Comparison of ENCODE assay signal across 12 mouse cellular contexts in genomic region chr19:46375489-46375888, GRCm38 (mm10). TPM values are rescaled to one million over a fixed set of nuclear protein-coding genes. Genes with fewer than 3 reads are reported as not detected.
DNase-seq lines count a peak whose midpoint lies in the region; ATAC-seq and TF ChIP-seq lines count a peak whose summit lies in the region.
"Had no signal": no experiment of that assay in that cellular context is flagged by ENCODE, and none has a peak within 500 bp of the region (broad histone marks: within the 10 kb centered on the region; RNA-seq: fewer than 3 reads in every experiment).

No protein-coding gene starts in this region.

- H3K9me3 ChIP-seq in neural tube, embryonic 15.5 days (replicated peaks) = no peaks in the 10 kb centered on the region
- H3K9me3 ChIP-seq: kidney, embryonic 15.5 days; lung, embryonic 15.5 days; stomach, embryonic 15.5 days had no signal

- H3K4me3 ChIP-seq in kidney, adult 2 months (ENCODE audit: insufficient read depth, low read depth, low read length) = no peak overlapping the region
- no peak overlapping the region for H3K4me3 ChIP-seq in neural tube, embryonic 15.5 days (replicated peaks)
- H3K4me3 ChIP-seq: kidney, embryonic 15.5 days; lung, embryonic 15.5 days; stomach, embryonic 15.5 days had no signal

- DNase-seq in kidney, adult 2 months = peak; percentile 25
- no peak for DNase-seq in kidney, adult 18-20 months
- peak; percentile 76 to 84 for DNase-seq in right cerebral cortex, postnatal 10 days (ENCODE audit: low spot score in 2 of 2)
- no peak for DNase-seq in right cerebral cortex, postnatal 4 days
- peak; percentile 55 for DNase-seq in layer of hippocampus, adult 9-11 months
- no peak for DNase-seq in adrenal gland, postnatal 14 days
- DNase-seq in gastrocnemius, adult 18-20 months (ENCODE audit: low spot score) = no peak
- DNase-seq: gastrocnemius, postnatal 10 days had no signal

- no peaks in the 10 kb centered on the region for H3K27me3 ChIP-seq in kidney, adult 2 months (replicated peaks; ENCODE audit: control insufficient read depth, insufficient read depth, low read length)
- H3K27me3 ChIP-seq in neural tube, embryonic 15.5 days (replicated peaks) = no peaks in the 10 kb centered on the region
- H3K27me3 ChIP-seq: kidney, embryonic 15.5 days; lung, embryonic 15.5 days; stomach, embryonic 15.5 days had no signal

- H3K27ac ChIP-seq in kidney, adult 2 months (ENCODE audit: insufficient read depth, low read depth, low read length) = no peak overlapping the region
- H3K27ac ChIP-seq in neural tube, embryonic 15.5 days (replicated peaks) = peak overlapping the region; percentile 25; the same call in 1 of the 2 replicates
- H3K27ac ChIP-seq: kidney, embryonic 15.5 days; lung, embryonic 15.5 days; stomach, embryonic 15.5 days had no signal

- no peak overlapping the region for H3K4me2 ChIP-seq in neural tube, embryonic 15.5 days
- H3K4me2 ChIP-seq: kidney, embryonic 15.5 days; lung, embryonic 15.5 days; stomach, embryonic 15.5 days had no signal

- 36% methylated on average over 5 of the region's 5 CpGs for WGBS in kidney, adult 2 months
- 54% methylated on average over 5 of the region's 5 CpGs for WGBS in neural tube, embryonic 15.5 days

- ATAC-seq in neural tube, embryonic 15.5 days (ENCODE audit: low FRiP score) = no peak

- no peak overlapping the region for H3K9ac ChIP-seq in neural tube, embryonic 15.5 days (replicated peaks)
- H3K9ac ChIP-seq: kidney, embryonic 15.5 days; lung, embryonic 15.5 days; stomach, embryonic 15.5 days had no signal

- TF ChIP-seq POLR2A in kidney, adult 2 months (IDR thresholded peaks at IDR 0.05; ENCODE audit: low read depth, low read length) = no peak

- TF ChIP-seq CTCF in kidney, adult 2 months (conservative IDR thresholded peaks at IDR 0.05; ENCODE audit: insufficient read depth, insufficient read length, low read depth, low read length) = no peak

- H3K4me1 ChIP-seq in kidney, adult 2 months (ENCODE audit: control insufficient read depth, insufficient read depth, low read length) = no peaks in the 10 kb centered on the region
- peaks cover 8% of the 10 kb centered on the region for H3K4me1 ChIP-seq in neural tube, embryonic 15.5 days
- H3K4me1 ChIP-seq: stomach, embryonic 15.5 days had no signal

- peaks cover 4% of the 10 kb centered on the region; the same call in 1 of the 2 replicates for H3K36me3 ChIP-seq in kidney, adult 2 months (ENCODE audit: control insufficient read depth, insufficient read depth, low read length)
- H3K36me3 ChIP-seq in neural tube, embryonic 15.5 days = peaks cover 46% of the 10 kb centered on the region

RNA-seq across cellular contexts. Expression of gene Actr1a, which starts 20.1 kb away (rescaled TPM):
- polyA plus RNA-seq in kidney, adult 2 months (2012; rRNA removed) = 73.8 and 80.4 TPM in 2 replicates
- polyA plus RNA-seq in neural tube, embryonic 15.5 days (2015; fragmentation: Nextera tagmentation; extraction: Ambion mirVana) = 281 and 314 TPM in 2 replicates
- total RNA-seq in adrenal gland, postnatal 14 days (2021) = 93.2 and 103 TPM in 2 replicates
- 10 to 100 TPM; 51.8 to 57.1 TPM for total RNA-seq in gastrocnemius, adult 18-20 months (2021)

RNA-seq across cellular contexts. Expression of gene Sufu, which starts 21.2 kb away (rescaled TPM):
- 38.2 and 39.7 TPM in 2 replicates for polyA plus RNA-seq in kidney, adult 2 months (2012; rRNA removed)
- 18.3 and 21.4 TPM in 2 replicates for polyA plus RNA-seq in neural tube, embryonic 15.5 days (2015; fragmentation: Nextera tagmentation; extraction: Ambion mirVana)
- total RNA-seq in adrenal gland, postnatal 14 days (2021) = 19.0 and 23.6 TPM in 2 replicates
- 1 to 10 TPM; 5.0 to 5.4 TPM for total RNA-seq in gastrocnemius, adult 18-20 months (2021)

RNA-seq across cellular contexts. Expression of gene 2310034G01Rik, which starts 25.4 kb away (rescaled TPM):
- polyA plus RNA-seq in kidney, adult 2 months (2012; rRNA removed) = 1.5 and 1.6 TPM in 2 replicates
- 2.4 and 2.7 TPM in 2 replicates for polyA plus RNA-seq in neural tube, embryonic 15.5 days (2015; fragmentation: Nextera tagmentation; extraction: Ambion mirVana)
- total RNA-seq in adrenal gland, postnatal 14 days (2021) = 0.38 and 0.74 TPM in 2 replicates
- total RNA-seq in gastrocnemius, adult 18-20 months (2021) = under 1 TPM; 0.27 to 0.43 TPM

RNA-seq across cellular contexts. Expression of gene Mfsd13a, which starts 34.6 kb away (rescaled TPM):
- 34.7 and 43.8 TPM in 2 replicates for polyA plus RNA-seq in kidney, adult 2 months (2012; rRNA removed)
- polyA plus RNA-seq in neural tube, embryonic 15.5 days (2015; fragmentation: Nextera tagmentation; extraction: Ambion mirVana) = 13.2 and 13.9 TPM in 2 replicates
- total RNA-seq in adrenal gland, postnatal 14 days (2021) = 5.1 and 5.4 TPM in 2 replicates
- total RNA-seq in gastrocnemius, adult 18-20 months (2021) = 1 to 10 TPM; 1.6 to 1.9 TPM

RNA-seq across cellular contexts. Expression of gene Cuedc2, which starts 37.0 kb away (rescaled TPM):
- 69.8 and 72.0 TPM in 2 replicates for polyA plus RNA-seq in kidney, adult 2 months (2012; rRNA removed)
- 322 and 350 TPM in 2 replicates for polyA plus RNA-seq in neural tube, embryonic 15.5 days (2015; fragmentation: Nextera tagmentation; extraction: Ambion mirVana)
- total RNA-seq in adrenal gland, postnatal 14 days (2021) = 71.8 and 77.5 TPM in 2 replicates
- total RNA-seq in gastrocnemius, adult 18-20 months (2021) = 10 to 100 TPM; 59.8 to 65.7 TPM

Comparison
In these comparisons a context has a peak if more than half of its experiments do, and no peak if none do; other contexts are left out.
1. DNase-seq: peak in kidney, adult 2 months (single experiment), right cerebral cortex, postnatal 10 days (2 of 2) and layer of hippocampus, adult 9-11 months (single experiment); none in kidney, adult 18-20 months (single experiment), right cerebral cortex, postnatal 4 days (single experiment), adrenal gland, postnatal 14 days (single experiment) and gastrocnemius, adult 18-20 months (single experiment).